Mouse (Mus musculus): Measurements from ENCODE around the gene Wdr86. TPM values are rescaled to one million over a fixed set of nuclear protein-coding genes. Genes with fewer than 3 reads are reported as not detected.
"Not testable (repeated sequence)": the region's sequence is repeated elsewhere in the genome, so short reads cannot be mapped to it uniquely, and the experiment has no call there.

Wdr86 gene
- polyA plus RNA-seq (2014; fragmentation: Nextera tagmentation; extraction: Ambion mirVana), result 15.4 and 17.5 TPM in 2 replicates

- Histone ChIP-seq H3K9me3 (ENCODE audit: control insufficient read depth, low read length) (no peaks in the 10 kb centered on the region), H3K36me3 (ENCODE audit: control insufficient read depth, insufficient read depth, low read length) (no peaks in the 10 kb centered on the region), H3K4me2 (replicated peaks; ENCODE audit: low read depth, low read length) (peak within 1 kb of the TSS; percentile 63), H3K27me3 (ENCODE audit: control insufficient read depth, insufficient read depth, low read length) (peaks cover 24% of the 10 kb centered on the region), H3K4me3 (ENCODE audit: low read depth, low read length) (peak within 1 kb of the TSS; percentile 47), H3K27ac (ENCODE audit: low read depth, low read length) (peak within 1 kb of the TSS; percentile 10; the same call in 1 of the 2 replicates), H3K9ac (ENCODE audit: low read depth, low read length) (peak within 1 kb of the TSS; percentile 55; the same call in 1 of the 2 replicates), H3K4me1 (replicated peaks; ENCODE audit: control insufficient read depth, insufficient read depth, low read length) (peaks cover 4% of the 10 kb centered on the region)
- under 1% methylated on average over 23 of the region's 23 CpGs for WGBS
- peak; percentile 23 for ATAC-seq (ENCODE audit: low FRiP score)
- DNase-seq (ENCODE audit: low spot score), result peak; percentile 53
These were observed at the start of gene Wdr86 for GRCm38 (mm10) chr5:24730488-24730871. Gene Wdr86, minus strand, starts transcription at chr5:24730727.

- H3K4me1 ChIP-seq (replicated peaks; ENCODE audit: control insufficient read depth, insufficient read depth, low read length), result no peaks in the 10 kb centered on the region
- H3K9me3 ChIP-seq (ENCODE audit: control insufficient read depth, low read length), result no peaks in the 10 kb centered on the region
- no peak overlapping the region for H3K9ac ChIP-seq (ENCODE audit: low read depth, low read length)
- peak; percentile 59 for DNase-seq (ENCODE audit: low spot score)
- peaks cover 2% of the 10 kb centered on the region; the same call in 1 of the 2 replicates for H3K27me3 ChIP-seq (ENCODE audit: control insufficient read depth, insufficient read depth, low read length)
- no peak for ATAC-seq (ENCODE audit: low FRiP score)
- WGBS, result 44% methylated on average over 15 of the region's 15 CpGs
- no peak overlapping the region for H3K4me3 ChIP-seq (ENCODE audit: low read depth, low read length)
- H3K4me2 ChIP-seq (replicated peaks; ENCODE audit: low read depth, low read length), result no peak overlapping the region
- no peaks in the 10 kb centered on the region for H3K36me3 ChIP-seq (ENCODE audit: control insufficient read depth, insufficient read depth, low read length)
- no peak overlapping the region for H3K27ac ChIP-seq (ENCODE audit: low read depth, low read length)
These were observed 49.5 kb upstream of the Wdr86 start for GRCm38 (mm10) chr5:24779881-24780512.

- H3K4me3 ChIP-seq (ENCODE audit: low read depth, low read length), result no peak overlapping the region
- no peak for DNase-seq (ENCODE audit: low spot score)
- no peak for ATAC-seq (ENCODE audit: low FRiP score)
- H3K9ac ChIP-seq (ENCODE audit: low read depth, low read length), result no peak overlapping the region
- H3K27ac ChIP-seq (ENCODE audit: low read depth, low read length), result no peak overlapping the region
- H3K4me1 ChIP-seq (replicated peaks; ENCODE audit: control insufficient read depth, insufficient read depth, low read length), result no peaks in the 10 kb centered on the region
- peaks cover 2% of the 10 kb centered on the region; the same call in 1 of the 2 replicates for H3K27me3 ChIP-seq (ENCODE audit: control insufficient read depth, insufficient read depth, low read length)
- no peak overlapping the region for H3K4me2 ChIP-seq (replicated peaks; ENCODE audit: low read depth, low read length)
- no peaks in the 10 kb centered on the region for H3K36me3 ChIP-seq (ENCODE audit: control insufficient read depth, insufficient read depth, low read length)
- H3K9me3 ChIP-seq (ENCODE audit: control insufficient read depth, low read length), result no peaks in the 10 kb centered on the region
These were observed 48.8 kb upstream of the Wdr86 start for GRCm38 (mm10) chr5:24779321-24779720.

GRCm38 (mm10) chr5:24778843-24779140 lies 48.3 kb upstream of the Wdr86 start:
- Histone ChIP-seq H3K27ac (ENCODE audit: low read depth, low read length) (no peak overlapping the region), H3K27me3 (ENCODE audit: control insufficient read depth, insufficient read depth, low read length) (peaks cover 2% of the 10 kb centered on the region; the same call in 1 of the 2 replicates), H3K9ac (ENCODE audit: low read depth, low read length) (0 out of 2 replicates have a peak overlapping the region, but pooled peaks have one; percentile 19), H3K4me3 (ENCODE audit: low read depth, low read length) (no peak overlapping the region), H3K9me3 (ENCODE audit: control insufficient read depth, low read length) (no peaks in the 10 kb centered on the region), H3K4me1 (replicated peaks; ENCODE audit: control insufficient read depth, insufficient read depth, low read length) (no peaks in the 10 kb centered on the region), H3K36me3 (ENCODE audit: control insufficient read depth, insufficient read depth, low read length) (no peaks in the 10 kb centered on the region), H3K4me2 (replicated peaks; ENCODE audit: low read depth, low read length) (peak overlapping the region; percentile 14; the same call in 1 of the 2 replicates)
- 29% methylated on average over 13 of the region's 13 CpGs for WGBS
- DNase-seq (ENCODE audit: low spot score) (no peak), ATAC-seq (ENCODE audit: low FRiP score) (no peak)

GRCm38 (mm10) chr5:24778082-24778842 lies 47.7 kb upstream of the Wdr86 start:
- H3K9me3 ChIP-seq (ENCODE audit: control insufficient read depth, low read length), result no peaks in the 10 kb centered on the region
- H3K27ac ChIP-seq (ENCODE audit: low read depth, low read length), result no peak overlapping the region
- WGBS, result 15% methylated on average over 17 of the region's 17 CpGs
- DNase-seq (ENCODE audit: low spot score) (peak; percentile 28), ATAC-seq (ENCODE audit: low FRiP score) (no peak)
- H3K4me3 ChIP-seq (ENCODE audit: low read depth, low read length), result no peak overlapping the region
- H3K9ac ChIP-seq (ENCODE audit: low read depth, low read length), result 0 out of 2 replicates have a peak overlapping the region, but pooled peaks have one; percentile 19
- H3K36me3 ChIP-seq (ENCODE audit: control insufficient read depth, insufficient read depth, low read length), result no peaks in the 10 kb centered on the region
- H3K27me3 ChIP-seq (ENCODE audit: control insufficient read depth, insufficient read depth, low read length), result peaks cover 2% of the 10 kb centered on the region; the same call in 1 of the 2 replicates
- H3K4me2 ChIP-seq (replicated peaks; ENCODE audit: low read depth, low read length), result peak overlapping the region; percentile 14; the same call in 1 of the 2 replicates
- no peaks in the 10 kb centered on the region for H3K4me1 ChIP-seq (replicated peaks; ENCODE audit: control insufficient read depth, insufficient read depth, low read length)

- Histone ChIP-seq H3K4me3 (ENCODE audit: low read depth, low read length) (no peak overlapping the region), H3K4me2 (replicated peaks; ENCODE audit: low read depth, low read length) (no peak overlapping the region), H3K27ac (ENCODE audit: low read depth, low read length) (no peak overlapping the region), H3K4me1 (replicated peaks; ENCODE audit: control insufficient read depth, insufficient read depth, low read length) (no peaks in the 10 kb centered on the region), H3K9me3 (ENCODE audit: control insufficient read depth, low read length) (no peaks in the 10 kb centered on the region), H3K9ac (ENCODE audit: low read depth, low read length) (no peak overlapping the region), H3K27me3 (ENCODE audit: control insufficient read depth, insufficient read depth, low read length) (peaks cover 2% of the 10 kb centered on the region; the same call in 1 of the 2 replicates), H3K36me3 (ENCODE audit: control insufficient read depth, insufficient read depth, low read length) (no peaks in the 10 kb centered on the region)
- ATAC-seq (ENCODE audit: low FRiP score) (no peak), DNase-seq (ENCODE audit: low spot score) (no peak)
- WGBS, result 69% methylated on average over 4 of the region's 4 CpGs
These were observed 46.2 kb upstream of the Wdr86 start for GRCm38 (mm10) chr5:24776681-24777080.

- H3K36me3 ChIP-seq (ENCODE audit: control insufficient read depth, insufficient read depth, low read length); H3K27me3 ChIP-seq (ENCODE audit: control insufficient read depth, insufficient read depth, low read length); ATAC-seq (ENCODE audit: low FRiP score); H3K27ac ChIP-seq (ENCODE audit: low read depth, low read length); H3K4me3 ChIP-seq (ENCODE audit: low read depth, low read length); H3K4me2 ChIP-seq (replicated peaks; ENCODE audit: low read depth, low read length); DNase-seq (ENCODE audit: low spot score); H3K9ac ChIP-seq (ENCODE audit: low read depth, low read length); H3K4me1 ChIP-seq (replicated peaks; ENCODE audit: control insufficient read depth, insufficient read depth, low read length); H3K9me3 ChIP-seq (ENCODE audit: control insufficient read depth, low read length): not testable (repeated sequence)
- WGBS, result 96% methylated on average over 16 of the region's 16 CpGs
These were observed 44.0 kb upstream of the Wdr86 start for GRCm38 (mm10) chr5:24774549-24774948.

GRCm38 (mm10) chr5:24757816-24758215 lies 27.3 kb upstream of the Wdr86 start, which contains the start of gene Crygn:
Gene Crygn, minus strand, starts transcription at chr5:24758008.
- no peaks in the 10 kb centered on the region for H3K36me3 ChIP-seq (ENCODE audit: control insufficient read depth, insufficient read depth, low read length)
- H3K27ac ChIP-seq (ENCODE audit: low read depth, low read length), result no peak within 1 kb of the TSS
- 29% methylated on average over 18 of the region's 18 CpGs for WGBS

More at GRCm38 (mm10) chr5:24757816-24758215, 27.3 kb upstream of the Wdr86 start, which contains the start of gene Crygn:
- DNase-seq (ENCODE audit: low spot score) (no peak), ATAC-seq (ENCODE audit: low FRiP score) (no peak)
- no peak within 1 kb of the TSS for H3K4me3 ChIP-seq (ENCODE audit: low read depth, low read length)
- H3K27me3 ChIP-seq (ENCODE audit: control insufficient read depth, insufficient read depth, low read length), result no peaks in the 10 kb centered on the region
- no peak within 1 kb of the TSS for H3K9ac ChIP-seq (ENCODE audit: low read depth, low read length)
- no peaks in the 10 kb centered on the region for H3K4me1 ChIP-seq (replicated peaks; ENCODE audit: control insufficient read depth, insufficient read depth, low read length)
- H3K4me2 ChIP-seq (replicated peaks; ENCODE audit: low read depth, low read length), result no peak within 1 kb of the TSS
- no peaks in the 10 kb centered on the region for H3K9me3 ChIP-seq (ENCODE audit: control insufficient read depth, low read length)
